Mouse (Mus musculus): ENCODE measurements around the gene Tbxa2r.
A peak's percentile ranks its signal among the peaks of the same experiment; 100 is the strongest.

GRCm38 (mm10) chr10:81365672-81366476 is 37.3 kb downstream of the Tbxa2r start, which contains the start of gene 4930404N11Rik:
- TF ChIP-seq CTCF (IDR thresholded peaks at IDR 0.05; ENCODE audit: control insufficient read depth, insufficient read depth, insufficient replicate concordance, low read depth, low read length) (no peak), POLR2A (IDR thresholded peaks at IDR 0.05; ENCODE audit: control insufficient read depth, low read depth, low read length) (peak; percentile 80; the same call in 1 of the 2 replicates)
